Mouse (Mus musculus): ENCODE results near the gene Pmm2. TPM values are rescaled to one million over a fixed set of nuclear protein-coding genes. Genes with fewer than 3 reads are reported as not detected.
A peak's percentile ranks its signal among the peaks of the same experiment; 100 is the strongest.

Pmm2 gene
- polyA plus RNA-seq, 1 experiment = 31.7 TPM

DNA sequence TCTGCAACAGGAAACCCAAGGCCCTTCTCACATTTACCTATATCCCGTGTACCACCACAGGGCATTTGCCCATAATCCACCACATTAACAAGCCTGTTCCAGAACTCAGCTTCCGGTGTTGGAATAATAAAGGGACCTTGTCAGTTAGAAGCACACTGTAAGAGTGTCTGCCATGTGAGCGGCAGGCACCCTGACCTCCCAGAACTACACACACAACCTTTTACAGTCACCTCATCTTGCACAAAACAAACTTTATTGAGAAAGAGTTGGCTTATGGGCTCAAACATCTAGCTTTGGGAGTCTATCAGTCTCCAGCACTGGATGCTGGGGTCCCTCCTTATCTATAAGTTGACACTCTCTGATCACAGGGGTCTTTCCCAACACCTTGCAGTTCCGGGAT is 20.9 kb downstream of the Pmm2 start:
- Histone ChIP-seq H3K36me3 (ENCODE audit: control insufficient read depth, insufficient read depth) (peaks cover 23% of the 10 kb centered on the region), H3K79me2 (ENCODE audit: control insufficient read depth, insufficient read depth) (no peaks in the 10 kb centered on the region), H3K4me2 (ENCODE audit: low read depth) (no peak overlapping the region), H3K27me3 (ENCODE audit: control insufficient read depth, insufficient read depth, insufficient read length) (no peaks in the 10 kb centered on the region), H3K4me3 (no peak overlapping the region), H3ac (ENCODE audit: control insufficient read depth, insufficient read length) (no peak overlapping the region)
- TF ChIP-seq MYOD1 (IDR thresholded peaks at IDR 0.05; ENCODE audit: control insufficient read depth in 1 of 3, insufficient read length in 2 of 3, low read depth in 2 of 3) (no peak), MYOG (IDR thresholded peaks at IDR 0.05; ENCODE audit: control insufficient read depth in 1 of 3, insufficient read depth in 1 of 3, insufficient read length in 2 of 3, low read depth in 2 of 3) (no peak), TCF3 (IDR thresholded peaks at IDR 0.05; ENCODE audit: insufficient read length, low read depth) (no peak), TCF12 (IDR thresholded peaks at IDR 0.05; ENCODE audit: insufficient read depth, poor library complexity, severe bottlenecking) (no peak), POLR2AphosphoS2 (IDR thresholded peaks at IDR 0.05; ENCODE audit: insufficient read length, low read depth) (peak; percentile 53)

DNA sequence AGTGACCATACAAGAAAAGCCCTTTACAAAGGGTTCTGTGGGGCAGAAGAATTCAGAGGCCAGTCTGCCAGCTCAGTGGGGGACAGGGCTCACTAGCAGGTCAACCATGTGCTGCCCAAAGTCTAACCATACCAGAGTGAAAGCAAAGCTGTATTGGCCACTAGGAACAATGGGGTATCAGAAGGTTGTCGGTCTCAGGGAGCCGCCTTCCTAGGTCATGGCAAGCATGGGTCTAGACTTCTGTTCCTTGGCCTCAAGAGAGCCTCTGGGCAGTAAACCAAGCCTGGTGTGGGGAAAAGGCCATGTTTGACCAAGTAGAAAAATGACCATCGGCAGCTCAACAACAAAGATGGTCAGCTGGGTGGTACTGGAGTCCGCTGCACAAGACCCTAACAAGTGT is 21.3 kb downstream of the Pmm2 start:
- no peak overlapping the region for H3ac ChIP-seq (ENCODE audit: control insufficient read depth, insufficient read length)
- H3K36me3 ChIP-seq (ENCODE audit: control insufficient read depth, insufficient read depth) = peaks cover 23% of the 10 kb centered on the region
- peak; percentile 74 for TF ChIP-seq POLR2AphosphoS2 (IDR thresholded peaks at IDR 0.05; ENCODE audit: insufficient read length, low read depth)
- no peak for TF ChIP-seq TCF12 (IDR thresholded peaks at IDR 0.05; ENCODE audit: insufficient read depth, poor library complexity, severe bottlenecking)
- no peak overlapping the region for H3K4me2 ChIP-seq (ENCODE audit: low read depth)
- H3K27me3 ChIP-seq (ENCODE audit: control insufficient read depth, insufficient read depth, insufficient read length) = no peaks in the 10 kb centered on the region
- no peak overlapping the region for H3K4me3 ChIP-seq
- H3K79me2 ChIP-seq (ENCODE audit: control insufficient read depth, insufficient read depth) = peaks cover 3% of the 10 kb centered on the region

DNA sequence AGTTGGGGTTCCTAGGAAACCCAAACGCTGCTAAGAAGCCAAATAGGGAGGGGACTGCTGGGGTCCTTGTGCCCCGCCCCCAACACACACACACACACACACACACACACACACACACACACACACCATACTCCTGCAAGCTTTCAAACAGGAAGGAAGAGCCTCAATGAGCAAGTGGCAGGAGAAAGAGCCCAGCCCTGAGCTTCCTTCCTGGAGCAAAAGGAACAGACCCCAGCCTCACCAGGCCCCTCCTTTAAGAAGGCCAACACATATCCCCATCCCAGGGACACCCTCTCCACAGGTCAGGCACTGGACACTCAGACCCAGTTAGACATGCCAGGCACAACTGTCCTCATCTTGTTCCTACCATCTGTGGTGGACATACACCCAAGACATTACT is 25.5 kb downstream of the Pmm2 start:
- Histone ChIP-seq H3K4me3 (no peak overlapping the region), H3K36me3 (ENCODE audit: control insufficient read depth, insufficient read depth) (peaks cover 23% of the 10 kb centered on the region), H3K4me2 (ENCODE audit: low read depth) (no peak overlapping the region), H3K27me3 (ENCODE audit: control insufficient read depth, insufficient read depth, insufficient read length) (no peaks in the 10 kb centered on the region), H3ac (ENCODE audit: control insufficient read depth, insufficient read length) (no peak overlapping the region), H3K79me2 (ENCODE audit: control insufficient read depth, insufficient read depth) (peaks cover 45% of the 10 kb centered on the region)
- TF ChIP-seq USF1 (IDR thresholded peaks at IDR 0.05; ENCODE audit: low read depth) (no peak), CEBPB (IDR thresholded peaks at IDR 0.05; ENCODE audit: insufficient read depth, poor library complexity, severe bottlenecking) (no peak), MAX (IDR thresholded peaks at IDR 0.05; ENCODE audit: low read depth) (no peak), POLR2A (IDR thresholded peaks at IDR 0.05; ENCODE audit: insufficient read length, low read depth) (no peak), E2F4 (IDR thresholded peaks at IDR 0.05; ENCODE audit: insufficient read depth) (no peak), POLR2AphosphoS2 (IDR thresholded peaks at IDR 0.05; ENCODE audit: insufficient read length, low read depth) (no peak), MYOD1 (IDR thresholded peaks at IDR 0.05; ENCODE audit: control insufficient read depth in 1 of 3, insufficient read length in 2 of 3, low read depth in 2 of 3) (no peak), TCF12 (IDR thresholded peaks at IDR 0.05; ENCODE audit: insufficient read depth, poor library complexity, severe bottlenecking) (no peak), TCF3 (IDR thresholded peaks at IDR 0.05; ENCODE audit: insufficient read length, low read depth) (no peak), MYOG (IDR thresholded peaks at IDR 0.05; ENCODE audit: control insufficient read depth in 1 of 3, insufficient read depth in 1 of 3, insufficient read length in 2 of 3, low read depth in 2 of 3) (no peak), REST (IDR thresholded peaks at IDR 0.05; ENCODE audit: insufficient read depth, insufficient read length) (no peak), SRF (IDR thresholded peaks at IDR 0.05; ENCODE audit: control insufficient read depth, insufficient read length, low read depth) (no peak)

DNA sequence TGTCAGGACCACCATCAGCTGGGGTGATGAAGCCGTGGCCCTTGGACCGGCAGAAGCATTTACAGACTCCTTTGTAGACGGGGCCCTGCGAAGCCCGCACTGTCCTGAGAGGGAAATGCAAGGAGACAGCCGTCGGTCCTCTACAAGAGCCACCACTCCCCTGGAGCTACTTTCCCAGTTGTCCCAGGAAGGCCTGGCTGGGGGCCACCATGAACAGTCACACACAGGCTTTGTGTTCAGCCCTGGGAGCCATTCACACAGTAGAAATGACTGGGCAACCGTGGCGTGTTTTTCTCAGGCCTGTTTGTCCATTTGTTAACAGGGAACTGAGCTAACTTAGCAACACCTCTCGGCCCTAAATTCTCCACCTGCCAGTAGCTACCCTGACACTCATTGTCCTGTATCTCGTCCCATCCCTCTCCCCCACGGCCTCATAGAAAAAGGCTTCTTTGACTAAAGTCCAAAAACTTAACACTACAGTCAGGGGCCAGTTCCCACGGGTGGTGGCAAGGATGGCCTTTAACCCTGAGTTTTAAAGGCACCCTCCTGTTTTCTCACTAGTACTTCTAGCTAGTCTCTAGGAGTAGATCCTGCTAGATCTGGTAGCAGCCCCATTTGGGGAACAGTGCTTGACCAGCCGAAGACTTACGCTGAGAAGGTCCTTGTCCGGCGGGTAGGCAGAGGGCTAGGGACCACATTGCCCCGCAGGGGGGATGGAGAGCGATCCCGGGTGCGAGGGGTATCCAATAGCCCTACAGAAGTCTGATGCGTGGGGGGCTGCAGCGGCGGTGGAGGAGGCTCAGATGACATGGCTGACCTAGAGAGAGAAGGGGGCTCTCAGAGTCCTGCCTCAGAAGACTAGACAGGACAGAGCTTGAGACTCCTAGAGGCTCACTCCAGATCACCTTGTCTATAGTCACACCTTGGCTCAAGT is 26.4 kb downstream of the Pmm2 start:
- peaks cover 16% of the 10 kb centered on the region for H3K36me3 ChIP-seq (ENCODE audit: control insufficient read depth, insufficient read depth)
- H3ac ChIP-seq (ENCODE audit: control insufficient read depth, insufficient read length) = no peak overlapping the region
- no peak overlapping the region for H3K4me3 ChIP-seq
- no peak overlapping the region for H3K4me2 ChIP-seq (ENCODE audit: low read depth)
- peaks cover 54% of the 10 kb centered on the region for H3K79me2 ChIP-seq (ENCODE audit: control insufficient read depth, insufficient read depth)
- H3K27me3 ChIP-seq (ENCODE audit: control insufficient read depth, insufficient read depth, insufficient read length) = no peaks in the 10 kb centered on the region
- TF ChIP-seq SRF (IDR thresholded peaks at IDR 0.05; ENCODE audit: control insufficient read depth, insufficient read length, low read depth) = no peak
- TF ChIP-seq MAX (IDR thresholded peaks at IDR 0.05; ENCODE audit: low read depth) = no peak
- TF ChIP-seq POLR2A (IDR thresholded peaks at IDR 0.05; ENCODE audit: insufficient read length, low read depth) = no peak
- TF ChIP-seq E2F4 (IDR thresholded peaks at IDR 0.05; ENCODE audit: insufficient read depth) = no peak
- TF ChIP-seq TCF3 (IDR thresholded peaks at IDR 0.05; ENCODE audit: insufficient read length, low read depth) = no peak
- TF ChIP-seq USF1 (IDR thresholded peaks at IDR 0.05; ENCODE audit: low read depth) = no peak
- no peak for TF ChIP-seq MYOD1 (IDR thresholded peaks at IDR 0.05; ENCODE audit: control insufficient read depth in 1 of 3, insufficient read length in 2 of 3, low read depth in 2 of 3)
- TF ChIP-seq POLR2AphosphoS2 (IDR thresholded peaks at IDR 0.05; ENCODE audit: insufficient read length, low read depth) = no peak
- TF ChIP-seq REST (IDR thresholded peaks at IDR 0.05; ENCODE audit: insufficient read depth, insufficient read length) = no peak
- TF ChIP-seq TCF12 (IDR thresholded peaks at IDR 0.05; ENCODE audit: insufficient read depth, poor library complexity, severe bottlenecking) = no peak
- no peak for TF ChIP-seq CEBPB (IDR thresholded peaks at IDR 0.05; ENCODE audit: insufficient read depth, poor library complexity, severe bottlenecking)
- no peak for TF ChIP-seq MYOG (IDR thresholded peaks at IDR 0.05; ENCODE audit: control insufficient read depth in 1 of 3, insufficient read depth in 1 of 3, insufficient read length in 2 of 3, low read depth in 2 of 3)

DNA sequence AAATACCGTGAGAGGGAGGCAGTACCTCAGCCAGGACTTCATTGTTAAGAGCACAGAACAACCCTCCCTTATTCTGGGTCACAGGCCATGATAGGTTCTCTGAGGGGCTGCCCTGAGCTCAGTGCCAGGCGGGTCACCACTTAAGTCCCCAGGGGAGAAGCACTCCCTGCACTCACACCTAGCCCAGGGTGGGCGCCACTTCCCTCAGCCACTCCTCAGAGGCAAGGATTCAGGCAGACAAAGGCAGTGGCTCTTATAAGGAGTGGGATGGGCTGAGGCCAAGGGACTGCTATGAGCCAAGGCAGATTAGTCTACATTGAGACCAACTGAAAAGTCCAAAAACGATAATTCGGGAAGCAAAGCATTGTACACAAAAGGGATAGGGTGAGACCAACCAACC is 27.9 kb downstream of the Pmm2 start:
- Histone ChIP-seq H3K36me3 (ENCODE audit: control insufficient read depth, insufficient read depth) (peaks cover 10% of the 10 kb centered on the region), H3K4me3 (no peak overlapping the region), H3K27me3 (ENCODE audit: control insufficient read depth, insufficient read depth, insufficient read length) (no peaks in the 10 kb centered on the region), H3K79me2 (ENCODE audit: control insufficient read depth, insufficient read depth) (peaks cover 69% of the 10 kb centered on the region), H3ac (ENCODE audit: control insufficient read depth, insufficient read length) (no peak overlapping the region), H3K4me2 (ENCODE audit: low read depth) (no peak overlapping the region)
- TF ChIP-seq SRF (IDR thresholded peaks at IDR 0.05; ENCODE audit: control insufficient read depth, insufficient read length, low read depth) = no peak
- TF ChIP-seq REST (IDR thresholded peaks at IDR 0.05; ENCODE audit: insufficient read depth, insufficient read length) = no peak
- TF ChIP-seq MYOD1 (IDR thresholded peaks at IDR 0.05; ENCODE audit: control insufficient read depth in 1 of 3, insufficient read length in 2 of 3, low read depth in 2 of 3) = no peak
- TF ChIP-seq TCF3 (IDR thresholded peaks at IDR 0.05; ENCODE audit: insufficient read length, low read depth) = no peak
- no peak for TF ChIP-seq USF1 (IDR thresholded peaks at IDR 0.05; ENCODE audit: low read depth)
- no peak for TF ChIP-seq POLR2A (IDR thresholded peaks at IDR 0.05; ENCODE audit: insufficient read length, low read depth)
- no peak for TF ChIP-seq E2F4 (IDR thresholded peaks at IDR 0.05; ENCODE audit: insufficient read depth)
- no peak for TF ChIP-seq POLR2AphosphoS2 (IDR thresholded peaks at IDR 0.05; ENCODE audit: insufficient read length, low read depth)
- TF ChIP-seq TCF12 (IDR thresholded peaks at IDR 0.05; ENCODE audit: insufficient read depth, poor library complexity, severe bottlenecking) = no peak
- no peak for TF ChIP-seq MYOG (IDR thresholded peaks at IDR 0.05; ENCODE audit: control insufficient read depth in 1 of 3, insufficient read depth in 1 of 3, insufficient read length in 2 of 3, low read depth in 2 of 3)
- no peak for TF ChIP-seq MAX (IDR thresholded peaks at IDR 0.05; ENCODE audit: low read depth)
- no peak for TF ChIP-seq CEBPB (IDR thresholded peaks at IDR 0.05; ENCODE audit: insufficient read depth, poor library complexity, severe bottlenecking)

Data from myocyte (in vitro differentiated cells).